Comparison of ENCODE assay signal across 7 mouse cellular contexts in genomic region chr5:137286655-137287031, GRCm38 (mm10). TPM values are rescaled to one million over a fixed set of nuclear protein-coding genes. Genes with fewer than 3 reads are reported as not detected.
DNase-seq lines count a peak whose midpoint lies in the region; ATAC-seq and TF ChIP-seq lines count a peak whose summit lies in the region.

No protein-coding gene starts in this region.

- no peaks in the 10 kb centered on the region for H3K36me3 ChIP-seq in embryonic facial prominence, embryonic 10.5 days (replicated peaks)
- no peaks in the 10 kb centered on the region for H3K36me3 ChIP-seq in limb, embryonic 14.5 days (ENCODE audit: control insufficient read depth, insufficient read depth, low read length)
- no peaks in the 10 kb centered on the region for H3K36me3 ChIP-seq in midbrain, postnatal 0 days (ENCODE audit: insufficient read depth, low read length)

- H3K4me3 ChIP-seq in embryonic facial prominence, embryonic 10.5 days, result peak overlapping the region; percentile 59
- H3K4me3 ChIP-seq in limb, embryonic 14.5 days (replicated peaks; ENCODE audit: low read length), result peak overlapping the region; percentile 42
- peak overlapping the region; percentile 65 for H3K4me3 ChIP-seq in midbrain, postnatal 0 days (ENCODE audit: low read depth, low read length)

- H3K9me3 ChIP-seq in embryonic facial prominence, embryonic 10.5 days, result no peaks in the 10 kb centered on the region; the same call in 1 of the 2 replicates
- no peaks in the 10 kb centered on the region for H3K9me3 ChIP-seq in limb, embryonic 14.5 days (ENCODE audit: control insufficient read depth, low read length)
- H3K9me3 ChIP-seq in midbrain, postnatal 0 days (ENCODE audit: low read length), result no peaks in the 10 kb centered on the region

- no peak for TF ChIP-seq POLR2A in limb, embryonic 14.5 days (IDR thresholded peaks at IDR 0.05; ENCODE audit: borderline replicate concordance, extremely low read depth, insufficient read depth, insufficient read length)

- peak; percentile 74 for DNase-seq in adrenal gland, adult 8-10 months
- peak; percentile 90 for DNase-seq in embryonic facial prominence, embryonic 10.5 days (ENCODE audit: low spot score)
- peak; percentile 89 for DNase-seq in kidney, adult 18-20 months
- peak; percentile 72 for DNase-seq in limb, embryonic 14.5 days (ENCODE audit: low spot score)
- DNase-seq in midbrain, postnatal 0 days (ENCODE audit: low spot score), result peak; percentile 96
- peak; percentile 93 to 95 for DNase-seq in spleen, postnatal 10 days (ENCODE audit: low spot score in 2 of 2)

- H3K27ac ChIP-seq in embryonic facial prominence, embryonic 10.5 days (replicated peaks), result peak overlapping the region; percentile 61; the same call in 1 of the 2 replicates
- H3K27ac ChIP-seq in limb, embryonic 14.5 days (replicated peaks; ENCODE audit: low read depth, low read length), result no peak overlapping the region
- H3K27ac ChIP-seq in midbrain, postnatal 0 days (ENCODE audit: low read depth, low read length), result peak overlapping the region; percentile 82

- H3K27me3 ChIP-seq in embryonic facial prominence, embryonic 10.5 days (replicated peaks; ENCODE audit: low read depth, poor library complexity, severe bottlenecking), result peaks cover 49% of the 10 kb centered on the region
- peaks cover 51% of the 10 kb centered on the region for H3K27me3 ChIP-seq in limb, embryonic 14.5 days (ENCODE audit: control insufficient read depth, insufficient read depth, low read length)
- peaks cover 3% of the 10 kb centered on the region; the same call in 1 of the 2 replicates for H3K27me3 ChIP-seq in midbrain, postnatal 0 days (ENCODE audit: insufficient read depth, low read length)

- H3K9ac ChIP-seq in limb, embryonic 14.5 days (ENCODE audit: low read depth, low read length, severe bottlenecking), result no peak overlapping the region
- H3K9ac ChIP-seq in midbrain, postnatal 0 days (replicated peaks; ENCODE audit: low read length, poor library complexity, severe bottlenecking), result peak overlapping the region; percentile 83

- peak; percentile 82 for ATAC-seq in granulocyte monocyte progenitor cell, adult 5-6 weeks (replicated peaks; ENCODE audit: poor library complexity, severe bottlenecking)
- peak; percentile 61 for ATAC-seq in limb, embryonic 14.5 days (ENCODE audit: low FRiP score, low read depth)
- ATAC-seq in midbrain, postnatal 0 days (ENCODE audit: low FRiP score), result peak; percentile 77

- H3K4me2 ChIP-seq in limb, embryonic 14.5 days (replicated peaks; ENCODE audit: low read depth, low read length, severe bottlenecking), result peak overlapping the region; percentile 82
- H3K4me2 ChIP-seq in midbrain, postnatal 0 days (ENCODE audit: low read depth, low read length, poor library complexity, severe bottlenecking), result peak overlapping the region; percentile 92

- H3K4me1 ChIP-seq in embryonic facial prominence, embryonic 10.5 days, result peaks cover 32% of the 10 kb centered on the region
- H3K4me1 ChIP-seq in limb, embryonic 14.5 days (ENCODE audit: control insufficient read depth, insufficient read depth, low read length), result peaks cover 19% of the 10 kb centered on the region
- peaks cover 3% of the 10 kb centered on the region; the same call in 1 of the 2 replicates for H3K4me1 ChIP-seq in midbrain, postnatal 0 days (ENCODE audit: insufficient read depth, low read length)

- peak; percentile 86 for TF ChIP-seq CTCF in midbrain, postnatal 0 days (IDR thresholded peaks at IDR 0.05)

- 1% methylated on average over 16 of the region's 16 CpGs for WGBS in embryonic facial prominence, embryonic 10.5 days
- WGBS in limb, embryonic 14.5 days, result 2% methylated on average over 16 of the region's 16 CpGs
- WGBS in midbrain, postnatal 0 days, result under 1% methylated on average over 16 of the region's 16 CpGs

RNA-seq across cellular contexts. Expression of gene Ache, which starts 0.7 kb away (rescaled TPM):
- 10 to 100 TPM; 11.5 to 22.5 (median 16.8) TPM for total RNA-seq in adrenal gland, adult 8-10 months (2022)
- polyA plus RNA-seq in embryonic facial prominence, embryonic 10.5 days (2016; fragmentation: Nextera tagmentation; extraction: Ambion mirVana), result 3.8 and 4.5 TPM in 2 replicates
- not detected in 2 replicates for total RNA-seq in granulocyte monocyte progenitor cell, adult 5-6 weeks (2014; fragmentation: Nextera tagmentation)
- total RNA-seq in granulocyte monocyte progenitor cell, adult 5-6 weeks (2017), result 0.04 and 0.10 TPM in 2 replicates
- 21.8 and 28.7 TPM in 2 replicates for polyA plus RNA-seq in limb, embryonic 14.5 days (2012; rRNA removed)
- polyA plus RNA-seq in limb, embryonic 14.5 days (2014; fragmentation: Nextera tagmentation; extraction: Ambion mirVana), result 18.0 and 21.8 TPM in 2 replicates
- total RNA-seq in midbrain, postnatal 0 days (2014; rRNA removed), result 168 and 174 TPM in 2 replicates
- 132 and 148 TPM in 2 replicates for polyA plus RNA-seq in midbrain, postnatal 0 days (2015; fragmentation: Nextera tagmentation; extraction: Ambion mirVana)

RNA-seq across cellular contexts. Expression of gene Ufsp1, which starts 7.8 kb away (rescaled TPM):
- total RNA-seq in adrenal gland, adult 8-10 months (2022), result 10 to 100 TPM; 13.0 to 16.4 (median 15.8) TPM
- 7.8 and 8.3 TPM in 2 replicates for polyA plus RNA-seq in embryonic facial prominence, embryonic 10.5 days (2016; fragmentation: Nextera tagmentation; extraction: Ambion mirVana)
- 0.53 TPM in 1 of 2 replicates, not detected in the other for total RNA-seq in granulocyte monocyte progenitor cell, adult 5-6 weeks (2014; fragmentation: Nextera tagmentation)
- 0.43 and 5.2 TPM in 2 replicates for total RNA-seq in granulocyte monocyte progenitor cell, adult 5-6 weeks (2017)
- 10.4 and 10.5 TPM in 2 replicates for polyA plus RNA-seq in limb, embryonic 14.5 days (2012; rRNA removed)
- 9.8 and 10.2 TPM in 2 replicates for polyA plus RNA-seq in limb, embryonic 14.5 days (2014; fragmentation: Nextera tagmentation; extraction: Ambion mirVana)
- total RNA-seq in midbrain, postnatal 0 days (2014; rRNA removed), result 24.5 and 29.3 TPM in 2 replicates
- polyA plus RNA-seq in midbrain, postnatal 0 days (2015; fragmentation: Nextera tagmentation; extraction: Ambion mirVana), result 35.0 and 41.2 TPM in 2 replicates

RNA-seq across cellular contexts. Expression of gene Srrt, which starts 20.8 kb away (rescaled TPM):
- 100 to 1,000 TPM; 145 to 244 (median 187) TPM for total RNA-seq in adrenal gland, adult 8-10 months (2022)
- polyA plus RNA-seq in embryonic facial prominence, embryonic 10.5 days (2016; fragmentation: Nextera tagmentation; extraction: Ambion mirVana), result 191 and 214 TPM in 2 replicates
- 238 and 321 TPM in 2 replicates for total RNA-seq in granulocyte monocyte progenitor cell, adult 5-6 weeks (2014; fragmentation: Nextera tagmentation)
- total RNA-seq in granulocyte monocyte progenitor cell, adult 5-6 weeks (2017), result 239 and 278 TPM in 2 replicates
- 263 and 300 TPM in 2 replicates for polyA plus RNA-seq in limb, embryonic 14.5 days (2012; rRNA removed)
- 104 and 109 TPM in 2 replicates for polyA plus RNA-seq in limb, embryonic 14.5 days (2014; fragmentation: Nextera tagmentation; extraction: Ambion mirVana)
- total RNA-seq in midbrain, postnatal 0 days (2014; rRNA removed), result 112 and 114 TPM in 2 replicates
- polyA plus RNA-seq in midbrain, postnatal 0 days (2015; fragmentation: Nextera tagmentation; extraction: Ambion mirVana), result 53.4 and 56.4 TPM in 2 replicates

RNA-seq across cellular contexts. Expression of gene Trip6, which starts 27.6 kb away (rescaled TPM):
- total RNA-seq in adrenal gland, adult 8-10 months (2022), result 10 to 100 TPM; 35.7 to 54.9 (median 48.5) TPM
- 73.1 and 76.2 TPM in 2 replicates for polyA plus RNA-seq in embryonic facial prominence, embryonic 10.5 days (2016; fragmentation: Nextera tagmentation; extraction: Ambion mirVana)
- 9.4 and 9.9 TPM in 2 replicates for total RNA-seq in granulocyte monocyte progenitor cell, adult 5-6 weeks (2014; fragmentation: Nextera tagmentation)
- total RNA-seq in granulocyte monocyte progenitor cell, adult 5-6 weeks (2017), result 2.9 and 5.6 TPM in 2 replicates
- 131 and 155 TPM in 2 replicates for polyA plus RNA-seq in limb, embryonic 14.5 days (2012; rRNA removed)
- 91.0 and 105 TPM in 2 replicates for polyA plus RNA-seq in limb, embryonic 14.5 days (2014; fragmentation: Nextera tagmentation; extraction: Ambion mirVana)
- total RNA-seq in midbrain, postnatal 0 days (2014; rRNA removed), result 11.6 and 17.5 TPM in 2 replicates
- polyA plus RNA-seq in midbrain, postnatal 0 days (2015; fragmentation: Nextera tagmentation; extraction: Ambion mirVana), result 10.3 and 10.9 TPM in 2 replicates

RNA-seq across cellular contexts. Expression of gene Slc12a9, which starts 46.8 kb away (rescaled TPM):
- 10 to 100 TPM; 10.2 to 22.1 (median 16.6) TPM for total RNA-seq in adrenal gland, adult 8-10 months (2022)
- 12.6 and 13.4 TPM in 2 replicates for polyA plus RNA-seq in embryonic facial prominence, embryonic 10.5 days (2016; fragmentation: Nextera tagmentation; extraction: Ambion mirVana)
- 16.3 and 26.3 TPM in 2 replicates for total RNA-seq in granulocyte monocyte progenitor cell, adult 5-6 weeks (2014; fragmentation: Nextera tagmentation)
- 6.5 and 6.6 TPM in 2 replicates for total RNA-seq in granulocyte monocyte progenitor cell, adult 5-6 weeks (2017)
- 20.2 and 26.1 TPM in 2 replicates for polyA plus RNA-seq in limb, embryonic 14.5 days (2012; rRNA removed)
- polyA plus RNA-seq in limb, embryonic 14.5 days (2014; fragmentation: Nextera tagmentation; extraction: Ambion mirVana), result 8.0 and 11.9 TPM in 2 replicates
- 28.9 and 30.4 TPM in 2 replicates for total RNA-seq in midbrain, postnatal 0 days (2014; rRNA removed)
- 27.0 and 27.8 TPM in 2 replicates for polyA plus RNA-seq in midbrain, postnatal 0 days (2015; fragmentation: Nextera tagmentation; extraction: Ambion mirVana)

Comparison
In these comparisons a context has a peak if more than half of its experiments do, and no peak if none do; other contexts are left out.
1. RNA of gene Ache, which starts 0.7 kb away (total RNA-seq): 168 to 174 TPM in midbrain, postnatal 0 days and 11.5 to 22.5 TPM in adrenal gland, adult 8-10 months; 0.04 to 0.10 TPM in granulocyte monocyte progenitor cell, adult 5-6 weeks; every median in the first group is over 10 times any median in the second.
2. Peak in every context shown above with its lines, with median percentiles within 50 percentile points of each other: DNase-seq, H3K4me3 ChIP-seq and ATAC-seq.